Comparison of ENCODE assay signal across 8 mouse cellular contexts in genomic region chr7:118297613-118298012, GRCm38 (mm10). TPM values are rescaled to one million over a fixed set of nuclear protein-coding genes. Genes with fewer than 3 reads are reported as not detected.
A peak's percentile ranks its signal among the peaks of the same experiment; 100 is the strongest.
DNase-seq lines count a peak whose midpoint lies in the region; ATAC-seq and TF ChIP-seq lines count a peak whose summit lies in the region.

No protein-coding gene starts in this region.

- H3K9me3 ChIP-seq in CH12.LX (replicated peaks; ENCODE audit: low read length): peaks cover 16% of the 10 kb centered on the region
- H3K9me3 ChIP-seq in forebrain, embryonic 15.5 days: no peaks in the 10 kb centered on the region
- peaks cover 5% of the 10 kb centered on the region for H3K9me3 ChIP-seq in lung, embryonic 16.5 days (ENCODE audit: control insufficient read depth, low read length)

- peak; percentile 57 for ATAC-seq in forebrain, embryonic 15.5 days (replicated peaks)
- peak; percentile 80 for ATAC-seq in lung, embryonic 16.5 days (ENCODE audit: low read depth)

- WGBS in forebrain, embryonic 15.5 days: under 1% methylated on average over 13 of the region's 13 CpGs
- WGBS in lung, embryonic 16.5 days: under 1% methylated on average over 13 of the region's 13 CpGs

- no peak for TF ChIP-seq POLR2A in CH12.LX (IDR thresholded peaks at IDR 0.05; ENCODE audit: low read depth, low read length)

- peak; percentile 74 for DNase-seq in CH12.LX (ENCODE audit: extremely low read depth)
- DNase-seq in c-Kit-positive CD71-negative TER-119-negative erythroid progenitor cells, embryonic 14.5 days (ENCODE audit: low read depth): peak; percentile 43
- peak; percentile 93 for DNase-seq in heart, postnatal 4 days
- DNase-seq in layer of hippocampus, adult 8-10 months (ENCODE audit: low spot score in 2 of 2): peak; percentile 57 to 83
- DNase-seq in ovary, postnatal 14 days (ENCODE audit: low spot score): peak; percentile 87
- peak; percentile 55 to 79 for DNase-seq in thymus, postnatal 10 days (ENCODE audit: low spot score in 2 of 2)

- H3K9ac ChIP-seq in CH12.LX (ENCODE audit: insufficient read depth, low read depth): no peak overlapping the region
- no peak overlapping the region for H3K9ac ChIP-seq in forebrain, embryonic 15.5 days (replicated peaks)
- no peak overlapping the region for H3K9ac ChIP-seq in lung, embryonic 16.5 days (ENCODE audit: low read length)

- in situ Hi-C loops in CH12.LX (cut with MboI; ENCODE audit: low pct_ligation_motif_present, low pct_unique_long_range_greater_than_20kb, low sequenced_read_pairs): loop anchor here (10.0 kb wide), 1 partner anchor 173 kb away; the partner anchor contains the start of gene Arl6ip1

- no peaks in the 10 kb centered on the region for H3K79me2 ChIP-seq in CH12.LX (replicated peaks; ENCODE audit: control insufficient read depth, extremely low read depth, insufficient read depth, poor library complexity, severe bottlenecking)

- H3K4me1 ChIP-seq in CH12.LX (ENCODE audit: control insufficient read depth in 1 of 2, insufficient read depth in 2 of 2): peaks cover 9 to 15% of the 10 kb centered on the region in 2 experiments
- H3K4me1 ChIP-seq in forebrain, embryonic 15.5 days: peaks cover 8% of the 10 kb centered on the region
- no peaks in the 10 kb centered on the region for H3K4me1 ChIP-seq in lung, embryonic 16.5 days (replicated peaks; ENCODE audit: control insufficient read depth, insufficient read depth, low read length)

- no peak overlapping the region for H3K27ac ChIP-seq in CH12.LX (ENCODE audit: insufficient read depth, low read depth)
- no peak overlapping the region for H3K27ac ChIP-seq in forebrain, embryonic 15.5 days (replicated peaks)
- no peak overlapping the region for H3K27ac ChIP-seq in lung, embryonic 16.5 days (ENCODE audit: low read length)

- H3K4me3 ChIP-seq in CH12.LX (replicated peaks in 1 of 3; ENCODE audit: low read depth in 2 of 3, low read length in 2 of 3, poor library complexity in 1 of 3): no peak overlapping the region
- H3K4me3 ChIP-seq in forebrain, embryonic 15.5 days: peak overlapping the region; percentile 1; the same call in 1 of the 2 replicates
- H3K4me3 ChIP-seq in lung, embryonic 16.5 days (ENCODE audit: low read length): no peak overlapping the region

- dilution Hi-C loops in CH12.LX (cut with MboI; ENCODE audit: extremely low pct_ligation_motif_present, extremely low pct_unique_long_range_greater_than_20kb, low sequenced_read_pairs): no loop called here

- no peaks in the 10 kb centered on the region for H3K27me3 ChIP-seq in CH12.LX (replicated peaks)
- H3K27me3 ChIP-seq in forebrain, embryonic 15.5 days: no peaks in the 10 kb centered on the region
- H3K27me3 ChIP-seq in lung, embryonic 16.5 days (ENCODE audit: control insufficient read depth, insufficient read depth, low read depth, low read length): no peaks in the 10 kb centered on the region

- no peaks in the 10 kb centered on the region for H3K36me3 ChIP-seq in CH12.LX (replicated peaks in 1 of 2; ENCODE audit: control insufficient read depth in 1 of 2, insufficient read depth in 1 of 2, low read length in 1 of 2)
- H3K36me3 ChIP-seq in forebrain, embryonic 15.5 days: no peaks in the 10 kb centered on the region
- H3K36me3 ChIP-seq in lung, embryonic 16.5 days (ENCODE audit: control insufficient read depth, insufficient read depth, low read length): no peaks in the 10 kb centered on the region

- no peak for TF ChIP-seq EP300 in CH12.LX (IDR thresholded peaks at IDR 0.05; ENCODE audit: low read length)

- H3K4me2 ChIP-seq in CH12.LX (ENCODE audit: insufficient read depth, low read depth, poor library complexity, severe bottlenecking): 0 out of 2 replicates have a peak overlapping the region, but pooled peaks have one; percentile 4
- peak overlapping the region; percentile 25 for H3K4me2 ChIP-seq in forebrain, embryonic 15.5 days (replicated peaks)
- peak overlapping the region; percentile 41 for H3K4me2 ChIP-seq in lung, embryonic 16.5 days (ENCODE audit: low read depth, low read length)

- TF ChIP-seq CTCF in CH12.LX (conservative IDR thresholded peaks at IDR 0.05 in 1 of 2, IDR thresholded peaks at IDR 0.05 in 1 of 2; ENCODE audit: low read depth in 2 of 2, low read length in 2 of 2): peak; percentile 84 to 90

- TF ChIP-seq RAD21 in CH12.LX (IDR thresholded peaks at IDR 0.05; ENCODE audit: low read depth, low read length): peak; percentile 97

TF ChIP-seq in CH12.LX, 34 proteins besides CTCF, POLR2A, EP300 and RAD21:
- TF ChIP-seq BHLHE40 (IDR thresholded peaks at IDR 0.05; ENCODE audit: low read depth, low read length) (peak; percentile 29; the same call in 1 of the 2 replicates), MAZ (IDR thresholded peaks at IDR 0.05; ENCODE audit: low read depth, low read length) (no peak), TCF12 (IDR thresholded peaks at IDR 0.05; ENCODE audit: low read depth, low read length) (peak; percentile 29; the same call in 1 of the 2 replicates), ZC3H11A (IDR thresholded peaks at IDR 0.05; ENCODE audit: low read depth, low read length) (peak; percentile 52), IRF4 (IDR thresholded peaks at IDR 0.05; ENCODE audit: low read depth, low read length) (0 out of 2 replicates have a peak, but pooled peaks have one; percentile 52), KAT2A (IDR thresholded peaks at IDR 0.05; ENCODE audit: insufficient replicate concordance, low read length) (no peak), HCFC1 (IDR thresholded peaks at IDR 0.05; ENCODE audit: low read depth, low read length) (no peak), SMC3 (IDR thresholded peaks at IDR 0.05; ENCODE audit: low read depth, low read length) (peak; percentile 93), MEF2A (IDR thresholded peaks at IDR 0.05; ENCODE audit: borderline replicate concordance, low read depth, low read length) (0 out of 2 replicates have a peak, but pooled peaks have one; percentile 16)

RNA-seq across cellular contexts. Expression of gene Smg1, which starts 54.1 kb away (rescaled TPM):
- 28.0 and 29.2 TPM in 2 replicates for total RNA-seq in CH12.LX (2012; rRNA removed)
- 16.1 and 17.7 TPM in 2 replicates for total RNA-seq in CH12.LX (2014; rRNA removed)
- 33.2 and 35.0 TPM in 2 replicates for polyA plus RNA-seq in CH12.LX (2012; ENCODE audit: insufficient read length, low read depth)
- polyA plus RNA-seq in forebrain, embryonic 15.5 days (2015; fragmentation: Nextera tagmentation; extraction: Ambion mirVana): 21.0 and 24.4 TPM in 2 replicates
- total RNA-seq in heart, postnatal 4 days (2021): 10 to 100 TPM; 47.1 to 49.9 TPM
- 100 to 1,000 TPM in 1 of 4 experiments, 10 to 100 TPM in 3; 67.7 to 109 (median 84.9) TPM for total RNA-seq in layer of hippocampus, adult 8-10 months (2022)
- 13.4 and 14.1 TPM in 2 replicates for polyA plus RNA-seq in lung, embryonic 16.5 days (2015; fragmentation: Nextera tagmentation; extraction: Ambion mirVana)

Comparison
In these comparisons a context has a peak if more than half of its experiments do, and no peak if none do; other contexts are left out.
1. DNase-seq: peak in every context shown above with its lines; median percentile 93 in heart, postnatal 4 days; 87 in ovary, postnatal 14 days; 74 in CH12.LX; 70 in layer of hippocampus, adult 8-10 months; 67 in thymus, postnatal 10 days; 43 in c-Kit-positive CD71-negative TER-119-negative erythroid progenitor cells, embryonic 14.5 days.